Mouse (Mus musculus): Measurements from ENCODE around the gene Ostc.

The Ostc gene

DNA sequence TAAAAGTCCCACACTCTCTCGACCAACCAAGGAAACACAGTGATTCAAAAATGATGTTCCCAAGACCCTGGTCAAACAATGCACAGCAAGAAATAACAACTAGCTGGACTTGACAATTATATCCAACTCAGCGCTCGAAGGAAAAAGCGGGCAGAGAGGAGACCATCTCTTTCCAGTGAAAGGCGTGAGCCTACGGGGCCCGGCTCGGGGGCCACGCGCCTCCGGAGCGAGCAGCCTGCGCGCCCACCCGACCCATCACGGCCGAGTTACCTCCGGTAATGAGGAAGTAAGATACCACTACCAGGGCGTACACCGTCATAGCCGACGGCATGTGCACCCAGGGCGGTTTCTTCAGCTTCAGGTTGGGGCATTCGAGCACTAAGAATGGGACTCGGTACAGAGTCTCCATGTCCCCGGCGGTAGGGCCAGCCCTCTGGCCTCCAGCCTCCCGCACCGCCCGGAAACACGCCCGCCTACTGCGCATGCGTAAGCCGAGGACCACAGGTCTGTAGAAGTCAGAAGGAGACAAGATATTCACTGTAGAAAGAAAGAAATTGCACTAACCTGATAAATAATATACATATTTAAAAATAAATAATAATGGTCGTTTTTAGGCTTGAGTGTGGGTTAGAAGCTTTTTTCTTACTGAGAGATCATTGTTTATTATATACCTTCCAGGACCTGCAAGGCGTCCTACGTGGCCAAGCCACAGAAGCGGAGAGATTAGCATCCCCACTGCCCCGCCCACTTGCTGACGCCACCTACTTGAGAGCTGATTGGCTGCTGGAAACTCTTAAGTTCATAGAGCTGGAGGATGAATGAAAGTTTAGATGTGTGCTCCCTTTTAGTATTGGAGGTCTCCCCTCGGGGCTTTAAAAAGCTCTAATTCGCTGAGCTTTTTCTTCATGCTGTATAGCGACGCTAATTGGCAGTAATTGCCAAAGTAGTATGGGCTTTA is at the start of gene Ostc:
Ostc (minus strand) TSS at position 478 of the 958 bp plus-strand sequence.
- peak; percentile 96 to 97 for DNase-seq (ENCODE audit: low spot score in 2 of 2)

DNA sequence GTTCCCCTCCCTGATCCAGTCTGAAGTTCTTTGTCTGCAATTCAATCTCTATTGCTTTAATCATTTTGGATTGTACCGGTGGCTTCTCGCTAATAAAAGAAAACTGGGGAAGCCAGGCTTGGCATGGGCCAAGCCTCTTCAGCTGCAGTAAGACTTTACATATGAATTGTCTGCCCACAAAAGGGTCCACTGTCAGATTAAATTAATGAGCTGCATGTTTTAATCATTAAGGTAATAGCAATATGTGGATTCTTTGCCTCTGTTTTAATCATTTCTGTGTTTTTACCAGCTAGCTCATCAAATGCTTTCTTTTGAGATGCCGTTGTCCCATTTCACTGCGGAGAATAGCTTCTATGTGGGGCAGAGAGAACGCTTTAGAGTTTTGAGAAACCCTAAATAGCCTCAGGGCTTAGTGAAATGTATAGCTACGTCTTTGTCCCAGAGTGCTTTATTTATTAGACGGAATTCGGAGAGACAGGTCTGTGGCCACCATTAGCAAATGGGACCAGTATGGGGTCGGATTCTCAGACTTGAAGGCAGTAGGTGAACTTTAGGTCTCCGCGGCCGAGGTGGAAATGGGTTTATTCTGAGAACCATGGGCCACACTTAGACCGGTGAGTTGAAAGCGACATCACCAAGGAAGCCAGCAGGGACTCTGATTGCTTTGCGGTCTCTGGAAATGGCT is 49.1 kb upstream of the Ostc start:
- DNase-seq (ENCODE audit: low spot score in 2 of 2): no peak

DNA sequence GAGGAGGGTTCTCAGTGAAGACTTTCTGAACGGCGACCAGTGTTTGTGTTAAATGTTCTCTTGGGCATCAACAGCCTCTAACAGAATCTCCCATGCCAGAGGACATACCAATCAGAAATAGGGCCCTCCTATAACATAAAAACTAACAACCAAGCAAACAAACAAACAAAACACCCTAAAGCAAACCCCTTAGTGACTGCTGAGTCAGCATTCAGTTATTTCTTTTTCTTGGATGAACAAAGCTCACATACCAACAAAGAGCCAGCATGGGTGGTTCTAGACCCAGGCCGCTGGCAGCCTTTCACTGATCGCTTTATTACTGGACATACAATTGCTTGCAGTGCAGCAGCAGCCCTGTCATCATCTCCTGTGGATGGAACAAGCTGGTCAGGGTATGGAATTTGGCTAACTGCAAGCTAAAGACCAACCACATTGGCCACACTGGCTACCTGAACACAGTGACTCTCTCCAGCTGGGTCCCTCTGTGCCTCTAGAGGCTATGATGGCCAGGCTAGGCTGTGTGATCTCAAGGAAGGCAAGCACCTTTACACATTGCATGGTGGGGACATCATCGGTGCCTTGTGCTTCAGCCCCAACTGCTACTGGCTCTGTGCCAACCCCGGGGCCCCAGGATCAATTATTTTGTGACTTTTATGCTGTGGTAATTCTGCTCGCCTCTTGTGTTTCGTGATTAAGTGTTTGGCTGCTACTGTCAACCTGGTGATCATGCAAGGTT is 48.0 kb upstream of the Ostc start:
- DNase-seq (ENCODE audit: low spot score in 2 of 2): no peak

DNA sequence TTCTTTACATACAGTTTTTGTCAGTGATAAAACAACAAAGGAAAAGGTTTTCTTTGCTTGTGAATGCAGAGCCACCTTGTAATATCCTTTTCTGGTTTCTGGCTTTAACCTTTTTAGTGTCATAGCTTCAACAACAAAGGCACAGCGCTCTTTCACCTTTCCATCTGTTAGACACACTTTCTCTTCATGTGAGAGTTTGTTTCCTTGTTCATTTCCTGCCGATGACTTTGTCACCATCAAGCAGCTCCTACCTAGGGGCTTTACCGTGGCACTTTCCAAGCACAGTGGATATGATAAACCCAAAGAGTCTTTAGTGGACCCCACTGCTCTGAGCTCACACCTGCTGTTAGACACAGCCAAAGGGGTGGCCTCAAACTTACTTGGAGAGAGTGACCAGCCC is 40.0 kb upstream of the Ostc start:
- peak in 1 of 2 experiments; percentile 23 for DNase-seq (ENCODE audit: low spot score in 2 of 2)

DNA sequence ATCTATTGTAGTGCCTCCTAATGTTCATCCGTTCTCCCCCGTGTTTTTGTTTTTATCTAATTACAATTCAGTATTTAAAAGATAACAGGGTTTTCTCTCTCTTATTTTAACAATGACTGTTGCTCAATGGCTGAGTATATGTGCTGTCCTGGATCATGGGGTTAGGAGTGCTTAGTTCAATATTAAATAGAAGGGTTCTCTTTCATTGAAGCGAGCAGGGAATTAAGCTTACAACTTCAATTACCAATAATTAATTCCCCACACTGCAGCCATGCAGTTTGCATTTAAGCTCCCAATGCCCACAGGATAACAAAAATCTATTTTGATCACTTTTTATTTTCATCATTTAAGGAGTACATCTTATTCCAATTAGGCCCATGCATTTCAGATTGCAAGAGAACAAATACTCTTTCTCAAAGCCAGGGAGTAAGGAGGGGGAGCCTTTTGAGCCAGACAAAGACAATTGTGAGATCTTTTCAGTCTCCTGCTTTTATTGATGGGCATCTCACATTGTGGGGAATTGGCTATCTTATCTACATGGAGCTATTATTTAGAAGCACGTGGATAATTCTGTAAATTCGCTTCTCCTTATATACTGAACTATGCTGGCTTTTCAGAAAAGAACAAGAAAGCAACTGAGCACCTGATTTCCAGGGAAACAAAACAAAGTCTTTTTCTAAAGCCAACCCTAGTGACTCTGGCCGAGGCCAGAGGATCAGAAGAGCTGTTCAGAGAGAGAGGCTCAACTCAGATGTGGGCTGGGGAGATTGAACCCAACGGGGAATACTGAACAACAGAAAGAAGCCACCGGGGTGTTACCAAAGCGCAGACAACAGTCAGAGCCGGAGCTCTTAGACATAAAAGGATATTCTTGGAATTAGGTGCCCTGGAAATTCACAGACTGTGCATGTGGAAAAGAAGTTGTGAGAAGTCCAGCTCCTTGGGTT is 37.7 kb upstream of the Ostc start:
- no peak for DNase-seq (ENCODE audit: low spot score in 2 of 2)

DNA sequence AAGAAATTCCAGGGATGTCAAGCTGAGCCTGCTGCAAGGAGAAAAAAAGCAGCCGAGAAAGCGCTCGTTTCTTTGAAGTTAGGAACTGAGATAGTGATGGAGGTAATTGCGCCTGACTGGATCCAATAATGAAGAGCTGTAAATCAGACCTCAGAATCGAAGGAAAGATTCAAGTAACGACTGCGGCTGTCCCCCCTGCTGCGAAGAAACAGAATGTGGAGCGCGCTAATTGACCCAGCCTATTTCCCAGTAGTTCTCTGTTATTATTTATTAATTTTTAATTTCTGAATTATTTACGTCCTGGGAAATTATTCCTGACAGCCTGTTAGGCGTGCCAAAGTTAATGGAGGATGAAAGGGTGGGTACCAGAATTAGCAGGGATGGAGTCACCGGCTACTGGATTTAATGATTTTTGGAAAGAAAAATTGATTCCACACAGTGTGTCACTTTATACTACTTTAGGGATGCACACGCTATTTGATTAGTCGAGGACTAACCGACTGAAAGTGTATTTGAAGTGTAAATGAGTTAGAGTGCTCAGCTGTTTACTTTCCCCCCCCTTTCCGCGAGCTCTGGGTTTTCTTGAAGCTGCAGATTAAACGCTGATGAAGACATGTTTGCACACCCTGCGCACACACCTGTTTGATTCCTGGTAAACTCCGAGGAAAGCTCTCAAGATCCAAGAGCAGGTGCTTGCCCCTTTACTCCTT is 28.6 kb upstream of the Ostc start:
- no peak for DNase-seq (ENCODE audit: low spot score in 2 of 2)

DNA sequence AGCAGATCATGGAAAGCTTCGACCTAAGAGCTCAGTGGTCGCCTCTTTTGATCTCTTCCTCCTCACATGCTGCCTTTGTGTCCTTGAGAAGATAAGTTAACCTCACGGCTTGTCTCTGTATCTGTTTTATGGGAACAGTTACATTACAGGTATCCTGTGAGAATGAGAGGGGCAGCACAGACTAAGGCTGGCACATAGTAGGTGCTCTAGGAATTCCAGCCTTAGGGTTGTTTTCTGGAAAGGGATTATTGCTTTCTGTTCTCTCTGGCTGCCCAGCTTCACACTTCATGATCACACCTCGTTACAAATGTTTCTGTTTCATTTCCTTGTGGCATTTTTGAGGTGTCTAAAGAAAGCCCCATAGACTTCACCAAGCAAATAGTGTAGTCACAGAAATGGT is 27.5 kb upstream of the Ostc start:
- DNase-seq (ENCODE audit: low spot score in 2 of 2): no peak

DNA sequence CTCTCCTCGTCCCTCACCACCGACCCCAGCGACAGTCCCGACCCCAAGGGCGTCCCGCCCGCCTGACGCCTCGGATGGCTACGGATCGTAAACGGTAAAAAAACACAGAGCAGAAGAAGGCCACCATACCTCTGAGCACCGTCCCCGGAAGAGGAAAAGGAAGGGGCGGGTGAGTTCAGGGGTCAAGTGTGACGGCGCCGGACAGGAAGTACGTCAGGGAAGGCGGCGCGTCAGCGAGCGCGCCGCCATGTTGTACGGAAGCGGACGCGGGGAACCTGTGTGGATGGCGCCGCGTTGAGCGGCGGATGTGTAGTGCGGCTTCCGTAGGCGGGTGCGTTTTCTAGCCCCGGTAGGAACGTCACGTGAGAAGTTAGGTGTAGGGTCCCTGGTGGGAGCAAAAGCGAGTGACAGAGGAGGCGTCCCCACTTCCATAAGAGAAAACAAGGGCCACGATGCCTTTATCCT is 21.0 kb upstream of the Ostc start, which contains the start of gene Rpl34:
Rpl34 (minus strand) TSS at position 210 of the 465 bp plus-strand sequence.
- DNase-seq (ENCODE audit: low spot score in 2 of 2): peak; percentile 89

DNA sequence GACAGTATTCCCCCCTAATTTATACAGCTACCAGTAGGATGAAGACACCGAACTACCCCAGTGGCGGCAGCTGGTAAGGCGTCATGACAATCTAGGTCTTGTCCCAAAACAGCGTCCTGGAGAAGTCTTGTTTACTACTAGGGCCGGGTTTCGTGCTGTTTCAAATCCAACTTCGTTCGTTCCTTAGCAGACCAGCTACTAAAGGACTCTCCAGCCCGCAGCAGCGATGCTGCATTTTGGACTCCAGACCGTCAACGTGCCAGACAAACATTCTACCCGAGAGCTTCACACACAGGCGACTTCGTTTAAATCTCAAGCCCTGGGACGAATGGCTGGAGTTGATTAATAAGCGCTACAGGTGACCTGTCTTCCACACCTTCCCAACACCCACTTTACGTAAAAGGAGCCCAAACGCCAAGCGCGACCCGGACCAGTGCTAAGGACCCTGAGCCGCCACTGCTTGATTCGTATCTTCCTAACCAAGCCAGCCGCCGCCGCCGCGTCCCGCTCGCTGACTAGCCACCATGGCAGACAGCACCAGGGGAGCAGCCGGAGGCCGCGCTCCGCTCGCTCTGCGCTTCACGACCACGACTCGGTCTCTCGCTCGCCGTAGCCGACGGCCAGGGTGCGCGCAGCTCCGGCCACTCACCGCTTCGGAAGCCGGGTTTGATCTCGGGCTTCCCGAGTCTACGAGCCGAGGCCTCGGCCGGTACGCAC is 20.4 kb upstream of the Ostc start:
- peak in 1 of 2 experiments; percentile 49 for DNase-seq (ENCODE audit: low spot score in 2 of 2)

DNA sequence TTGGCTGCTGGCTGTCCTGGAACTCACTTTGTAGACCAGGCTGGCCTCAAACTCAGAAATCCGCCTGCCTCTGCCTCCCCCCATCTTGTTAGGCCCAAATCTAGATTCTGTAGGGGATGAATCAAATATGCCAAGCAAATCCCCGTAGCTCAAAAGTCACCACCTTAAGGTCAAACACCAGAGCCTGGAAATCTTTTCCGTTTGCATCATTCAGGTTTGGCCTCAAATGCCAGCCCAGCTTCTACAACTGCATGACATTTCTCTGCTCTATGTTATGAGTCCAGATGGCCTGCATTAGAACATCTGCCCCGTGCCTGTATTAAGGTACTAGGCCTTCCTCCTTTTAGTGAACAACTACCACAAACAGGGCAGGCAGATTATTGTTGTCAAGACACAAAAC is 18.4 kb upstream of the Ostc start:
- no peak for DNase-seq (ENCODE audit: low spot score in 2 of 2)

DNA sequence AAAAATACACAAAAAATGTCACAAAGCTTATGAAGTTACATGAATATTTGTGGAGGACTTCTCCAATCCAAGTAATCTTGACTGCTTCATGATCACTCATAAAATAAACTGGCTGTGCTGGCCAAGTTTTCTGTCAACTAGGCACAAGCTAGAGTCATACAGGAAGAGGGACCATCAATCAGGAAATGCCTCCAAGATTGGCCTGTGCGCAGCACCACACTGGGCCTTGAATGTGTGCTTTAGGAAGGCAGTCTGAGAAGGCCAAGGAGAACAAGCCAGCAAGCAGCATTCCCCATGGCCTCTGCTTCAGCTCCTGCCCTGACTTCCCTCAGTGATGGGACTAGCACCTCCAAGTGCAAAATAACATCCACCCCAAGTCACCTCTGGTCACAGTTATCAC is 17.8 kb upstream of the Ostc start:
- no peak for DNase-seq (ENCODE audit: low spot score in 2 of 2)

DNA sequence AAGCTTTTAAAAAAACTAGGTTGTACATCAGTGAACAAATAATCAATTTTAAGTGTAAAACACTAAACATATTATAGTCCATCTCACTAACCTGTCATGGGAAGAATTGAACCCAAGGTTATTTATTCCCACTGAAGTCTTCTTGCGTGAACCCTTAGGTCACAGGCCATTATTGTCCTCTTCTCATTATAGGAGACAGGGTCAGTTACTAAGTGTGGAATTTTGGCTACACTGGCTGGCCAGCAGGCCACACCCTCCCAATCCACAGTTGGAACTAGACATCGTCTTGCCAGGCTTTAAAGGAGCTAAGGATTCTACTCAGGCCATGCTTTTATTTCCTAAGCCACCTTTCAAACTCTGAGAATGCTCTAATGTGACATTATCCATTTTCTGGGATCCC is 16.5 kb upstream of the Ostc start:
- no peak for DNase-seq (ENCODE audit: low spot score in 2 of 2)

DNA sequence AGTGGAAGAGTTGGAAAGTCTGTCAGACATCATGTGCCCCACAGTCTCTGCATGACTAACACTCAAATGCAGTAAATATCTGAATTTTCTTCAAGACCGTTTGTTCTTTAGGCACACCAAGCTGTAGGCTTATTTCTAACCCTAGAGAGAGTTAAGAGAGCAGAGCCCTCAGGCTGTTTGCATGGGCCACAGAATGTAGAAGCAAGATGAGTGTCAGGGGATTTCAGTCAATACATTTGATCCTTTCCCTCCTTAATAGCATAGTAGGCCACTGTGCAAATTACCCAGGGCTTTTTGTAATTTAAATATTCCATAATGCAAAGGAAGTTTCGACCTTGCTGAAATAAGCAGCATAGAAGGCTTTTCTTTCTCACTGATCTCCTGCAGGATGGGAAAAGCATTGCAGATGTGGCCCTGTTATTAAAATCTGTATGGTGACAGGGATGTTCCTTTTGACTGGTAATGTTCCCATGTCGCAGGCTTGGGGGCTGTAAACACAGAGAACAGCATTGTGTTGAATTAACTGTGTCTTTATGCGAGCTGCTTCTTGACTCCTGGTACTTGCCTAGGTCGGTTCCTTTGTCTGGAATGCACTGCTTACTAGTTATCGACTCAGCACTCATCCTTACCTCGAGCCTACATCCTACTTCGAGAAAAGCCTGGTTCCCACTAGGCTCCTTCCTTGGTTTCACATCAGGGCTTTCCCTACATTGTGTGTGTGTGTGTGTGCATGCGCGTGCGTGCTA is 13.7 kb upstream of the Ostc start:
- no peak for DNase-seq (ENCODE audit: low spot score in 2 of 2)

DNA sequence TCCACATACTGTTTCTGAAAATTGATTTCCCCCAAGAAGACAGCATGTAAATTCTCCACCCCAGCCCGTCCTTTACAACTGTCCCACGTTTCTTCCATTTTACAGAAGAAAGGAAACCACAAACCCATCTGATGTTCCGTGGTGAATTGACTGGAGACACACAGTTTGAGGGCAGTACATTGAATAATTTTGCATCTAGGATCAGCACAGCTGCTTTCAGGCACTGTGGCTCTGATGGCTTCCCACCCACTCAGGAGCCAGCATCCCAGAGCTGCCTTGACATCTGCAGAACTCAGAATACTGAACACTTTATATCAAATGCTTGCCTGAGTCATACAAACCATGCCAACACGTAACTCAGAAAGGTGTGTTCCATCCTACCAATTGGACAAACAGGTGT is 11.0 kb upstream of the Ostc start:
- DNase-seq (ENCODE audit: low spot score in 2 of 2): no peak

DNA sequence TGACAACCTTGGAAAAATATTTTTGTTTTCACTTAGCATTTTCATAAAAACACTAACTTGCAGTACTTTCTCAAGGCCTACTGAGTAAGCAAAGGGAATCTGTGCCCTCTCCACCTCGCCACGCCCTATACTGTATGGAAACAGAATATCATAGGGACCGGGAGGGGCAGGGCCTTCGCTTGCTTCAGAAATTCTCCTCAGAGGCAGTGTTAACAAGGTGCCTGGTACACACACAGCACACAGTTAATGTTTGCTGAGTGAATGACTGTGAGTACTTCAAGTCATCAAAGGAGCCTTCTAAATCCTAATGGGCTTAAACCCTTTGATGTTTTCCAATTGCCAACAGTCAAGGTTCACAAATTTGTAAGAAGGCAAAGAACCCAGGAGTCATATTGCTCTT is 9.6 kb upstream of the Ostc start:
- DNase-seq (ENCODE audit: low spot score in 2 of 2): no peak

DNA sequence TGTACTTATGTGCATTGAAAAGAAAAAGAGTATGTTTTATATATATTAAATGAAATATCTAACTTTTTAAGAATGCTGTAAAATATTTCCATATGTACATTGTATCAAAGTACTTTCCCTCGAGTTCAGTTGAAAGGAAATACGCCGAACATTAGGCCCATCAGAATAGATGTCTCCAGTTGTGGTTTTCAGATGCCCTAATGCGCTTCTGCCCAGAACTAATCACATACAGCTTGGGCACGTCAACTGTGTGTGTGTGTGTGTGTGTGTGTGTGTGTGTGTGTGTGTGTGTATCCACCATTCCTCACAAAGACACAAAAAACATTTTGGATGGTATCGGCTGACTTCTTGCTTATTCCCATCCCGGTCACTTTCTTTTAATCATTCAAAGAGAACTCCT is 7.3 kb upstream of the Ostc start:
- DNase-seq (ENCODE audit: low spot score in 2 of 2): no peak

DNA sequence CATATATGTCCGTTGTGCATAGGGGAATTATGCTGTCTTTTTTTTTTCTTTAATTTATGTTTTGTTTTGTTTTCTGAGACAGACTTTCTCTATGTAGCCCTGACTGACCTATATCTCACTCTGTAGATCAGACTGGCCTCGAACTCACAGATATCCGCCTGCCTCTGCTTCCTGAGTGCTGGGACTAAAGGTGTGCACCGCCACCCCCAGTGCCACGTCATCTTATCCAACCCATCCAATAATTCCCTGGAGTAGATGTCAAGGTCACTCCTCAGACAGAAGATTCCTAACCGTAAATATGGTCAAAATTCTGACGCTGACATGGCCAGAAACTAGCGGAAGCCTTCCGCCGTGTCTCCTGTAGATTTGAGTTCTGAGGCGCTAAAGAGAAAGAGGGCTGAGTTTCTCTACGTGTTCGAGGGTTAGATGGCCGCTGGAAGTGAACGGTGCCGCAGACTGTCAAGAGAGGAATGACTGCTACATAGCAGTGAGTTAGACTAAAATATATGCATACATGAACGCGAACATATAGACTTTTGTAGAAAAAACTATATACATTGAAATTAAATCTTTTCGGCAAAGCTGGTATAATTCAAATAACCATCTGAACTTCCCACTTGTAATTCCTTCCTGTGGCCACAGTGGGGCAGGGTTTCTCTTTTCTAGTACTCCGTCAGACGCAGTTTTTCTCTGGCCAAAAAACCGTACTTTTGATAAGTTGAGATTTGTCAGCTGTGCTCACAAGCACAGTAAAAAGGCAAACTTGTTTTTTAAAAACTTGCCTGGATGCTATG is 5.7 kb upstream of the Ostc start:
- peak; percentile 47 to 74 for DNase-seq (ENCODE audit: low spot score in 2 of 2)

DNA sequence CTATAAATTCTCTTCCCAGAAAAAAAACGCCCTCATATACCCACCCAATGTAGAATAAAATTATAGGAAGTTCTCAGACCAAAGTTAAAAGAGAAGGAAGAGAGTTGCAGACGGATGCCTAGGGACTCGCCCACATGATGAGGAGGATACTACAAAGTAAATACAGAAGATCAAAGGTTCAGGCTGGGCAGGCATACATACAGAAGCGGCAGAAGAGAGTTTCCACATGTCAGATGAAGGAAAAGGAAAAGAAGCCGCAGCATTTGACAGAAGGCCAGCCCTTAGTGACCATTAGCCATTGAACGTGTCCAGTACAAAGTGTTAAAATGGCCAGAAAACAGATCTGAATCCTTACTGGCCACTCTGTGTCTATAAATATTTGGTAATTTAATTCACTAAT is 3.6 kb upstream of the Ostc start:
- DNase-seq (ENCODE audit: low spot score in 2 of 2): no peak
